In genomic region chr10:12690601-12691000, GRCm38 (mm10) we compare ENCODE assay signal across 8 mouse cellular contexts.
DNase-seq lines count a peak whose midpoint lies in the region; ATAC-seq lines count a peak whose summit lies in the region.

No protein-coding gene starts in this region.

- DNase-seq in B cell, adult 2 months, result peak; percentile 64 to 69
- peak; percentile 74 for DNase-seq in adipocyte (ENCODE audit: low spot score)
- DNase-seq in gastrocnemius, postnatal 36 days, result peak; percentile 45 to 56
- peak; percentile 87 for DNase-seq in kidney, postnatal 10 days
- DNase-seq in liver, embryonic 13.5 days, result peak; percentile 8
- peak; percentile 51 for DNase-seq in ovary, postnatal 14 days (ENCODE audit: low spot score)
- peak; percentile 75 for DNase-seq in thymus, postnatal 14 days

- no peaks in the 10 kb centered on the region for H3K36me3 ChIP-seq in liver, embryonic 13.5 days

- no peaks in the 10 kb centered on the region for H3K27me3 ChIP-seq in liver, embryonic 13.5 days

- intact Hi-C loops in gastrocnemius, postnatal 36 days (cut with DNase I), result loop anchor here (5.0 kb wide), 1 partner anchor 232 kb away; no protein-coding TSS in a partner anchor

- H3K4me2 ChIP-seq in liver, embryonic 13.5 days, result no peak overlapping the region

- no peaks in the 10 kb centered on the region for H3K4me1 ChIP-seq in liver, embryonic 13.5 days (replicated peaks)

- H3K4me3 ChIP-seq in liver, embryonic 13.5 days (replicated peaks), result no peak overlapping the region

- no peaks in the 10 kb centered on the region for H3K9me3 ChIP-seq in liver, embryonic 13.5 days (replicated peaks)

- H3K27ac ChIP-seq in liver, embryonic 13.5 days, result no peak overlapping the region

- no peak overlapping the region for H3K9ac ChIP-seq in liver, embryonic 13.5 days

- ATAC-seq in common myeloid progenitor, adult 5-6 weeks (replicated peaks; ENCODE audit: low read depth, poor library complexity, severe bottlenecking), result peak; percentile 86
- no peak for ATAC-seq in liver, embryonic 13.5 days (ENCODE audit: low read depth)

- 23% methylated on average over 5 of the region's 5 CpGs for WGBS in liver, embryonic 13.5 days (ENCODE audit: insufficient replicate concordance)

Comparison
In these comparisons a context has a peak if more than half of its experiments do, and no peak if none do; other contexts are left out.
1. DNase-seq: peak in every context shown above with its lines; median percentile 87 in kidney, postnatal 10 days; 75 in thymus, postnatal 14 days; 74 in adipocyte; 66 in B cell, adult 2 months; 51 in ovary, postnatal 14 days; 50 in gastrocnemius, postnatal 36 days; 8 in liver, embryonic 13.5 days.